Mouse (Mus musculus): Measurements from ENCODE around the gene Asic5. TPM values are rescaled to one million over a fixed set of nuclear protein-coding genes. Genes with fewer than 3 reads are reported as not detected.

Gene Asic5
- polyA plus RNA-seq, 1 experiment from 2014 or later, result 0.34 TPM

DNA sequence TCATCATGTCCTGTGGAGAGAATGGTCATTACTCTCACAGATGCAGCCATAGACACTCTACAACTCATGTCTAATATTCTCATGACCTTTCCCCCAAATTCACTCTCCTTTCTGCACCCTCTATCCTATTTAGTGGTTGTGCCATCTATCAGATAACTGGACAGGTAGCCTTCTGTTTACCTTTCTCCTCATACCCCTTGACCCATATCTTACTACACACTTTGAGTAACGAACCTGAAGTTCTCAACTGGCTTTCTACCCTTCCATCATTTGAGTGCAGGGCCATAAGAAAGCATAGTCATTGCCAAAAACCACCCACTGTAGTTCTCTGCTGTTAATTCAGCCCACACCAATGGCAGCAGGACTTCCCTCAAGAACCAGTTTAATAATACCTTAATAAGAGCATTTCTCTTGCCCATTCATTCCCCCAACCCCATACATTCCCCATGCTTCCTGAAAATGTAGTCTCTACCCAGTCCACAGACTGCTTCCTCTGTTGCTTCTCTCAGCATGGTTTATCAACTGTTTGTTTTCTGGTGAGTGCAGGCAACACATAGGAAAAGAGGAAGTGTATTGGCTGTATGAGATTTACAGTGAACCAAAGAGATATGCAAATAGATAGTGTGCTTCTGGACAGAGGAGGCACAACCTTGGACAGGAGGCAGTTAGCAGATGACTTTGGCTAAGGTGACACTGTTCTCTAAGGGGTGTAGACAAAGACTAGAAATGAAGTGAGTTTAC is 48.1 kb downstream of the Asic5 start:
- no peaks in the 10 kb centered on the region for H3K9me3 ChIP-seq (ENCODE audit: control insufficient read depth, low read length)
- WGBS, result 72% methylated on average over 1 of the region's 1 CpGs

DNA sequence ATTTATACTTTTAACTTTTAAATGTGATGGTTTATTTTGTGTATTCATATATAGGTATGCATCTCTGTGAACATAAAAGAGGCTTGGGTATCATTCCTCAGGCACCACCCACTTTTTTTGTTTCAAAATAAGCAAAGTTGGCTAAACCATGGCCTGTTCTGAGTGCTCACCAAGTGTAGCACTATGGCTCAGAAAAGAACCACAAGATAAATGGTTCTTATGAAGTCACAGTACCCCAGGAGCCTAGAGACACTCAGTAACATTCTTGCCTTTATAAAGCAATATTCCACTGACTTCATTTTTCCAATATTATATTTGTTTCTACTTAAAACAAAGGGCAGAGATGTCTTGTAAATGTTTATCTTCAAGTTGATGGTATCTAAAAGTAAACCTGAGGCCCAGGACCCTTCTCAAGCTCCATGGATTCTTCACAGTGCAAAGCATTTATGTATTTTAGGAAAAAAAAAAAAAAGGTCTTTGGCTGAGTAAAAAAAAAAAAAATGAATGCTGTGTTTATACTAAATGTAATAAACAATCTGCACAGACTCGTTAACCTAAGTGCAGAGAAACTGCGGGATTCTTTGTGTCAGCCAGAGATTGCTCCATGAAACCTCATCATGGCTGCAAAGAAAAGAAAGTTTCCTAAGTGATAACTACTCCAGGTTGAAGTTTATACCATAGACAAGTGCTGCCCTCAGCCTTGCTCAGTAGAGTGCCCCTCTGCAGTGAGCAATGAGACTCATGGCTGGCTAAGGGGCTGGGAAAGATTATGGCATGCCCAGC is 54.4 kb downstream of the Asic5 start:
- no peak overlapping the region for H3K27ac ChIP-seq (ENCODE audit: low read length)
- H3K27me3 ChIP-seq (replicated peaks; ENCODE audit: control insufficient read depth, insufficient read depth, low read length), result no peaks in the 10 kb centered on the region
- ATAC-seq, result no peak
- no peak overlapping the region for H3K9ac ChIP-seq (ENCODE audit: low read depth, low read length)
- no peak overlapping the region for H3K4me2 ChIP-seq (ENCODE audit: low read depth, low read length)
- H3K9me3 ChIP-seq (ENCODE audit: control insufficient read depth, low read length), result no peaks in the 10 kb centered on the region
- no peak overlapping the region for H3K4me3 ChIP-seq (ENCODE audit: low read length)
- H3K4me1 ChIP-seq (ENCODE audit: control insufficient read depth, insufficient read depth, low read length), result no peaks in the 10 kb centered on the region
- H3K36me3 ChIP-seq (ENCODE audit: control insufficient read depth, insufficient read depth, low read length), result no peaks in the 10 kb centered on the region; the same call in 1 of the 2 replicates
- 58% methylated on average over 2 of the region's 2 CpGs for WGBS

More for the DNA sequence above, 48.1 kb downstream of the Asic5 start:
- no peak overlapping the region for H3K27ac ChIP-seq (ENCODE audit: low read length)
- no peaks in the 10 kb centered on the region for H3K36me3 ChIP-seq (ENCODE audit: control insufficient read depth, insufficient read depth, low read length)
- H3K4me2 ChIP-seq (ENCODE audit: low read depth, low read length), result no peak overlapping the region
- ATAC-seq, result no peak
- H3K9ac ChIP-seq (ENCODE audit: low read depth, low read length), result no peak overlapping the region
- H3K27me3 ChIP-seq (replicated peaks; ENCODE audit: control insufficient read depth, insufficient read depth, low read length), result no peaks in the 10 kb centered on the region
- H3K4me3 ChIP-seq (ENCODE audit: low read length), result no peak overlapping the region
- H3K4me1 ChIP-seq (ENCODE audit: control insufficient read depth, insufficient read depth, low read length), result no peaks in the 10 kb centered on the region

DNA sequence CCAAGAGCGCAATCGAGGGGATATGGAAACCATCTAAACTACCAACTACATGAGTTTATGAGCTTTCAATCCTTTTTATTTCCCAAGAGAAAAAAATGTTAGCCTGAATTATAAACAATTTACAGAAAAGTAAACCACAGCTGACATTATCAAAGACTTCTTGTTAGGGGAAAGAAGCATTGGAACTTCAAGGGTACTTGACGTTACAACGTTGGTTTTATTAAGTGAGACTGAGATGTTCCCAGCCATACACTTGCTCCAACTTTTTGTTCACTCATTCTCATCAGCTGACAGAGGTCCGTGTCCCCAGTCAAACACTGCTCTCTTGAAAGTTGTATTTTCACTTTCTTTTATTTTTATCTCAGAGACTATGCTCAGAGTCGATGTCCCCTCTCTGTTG is 61.6 kb downstream of the Asic5 start:
- H3K9me3 ChIP-seq (ENCODE audit: control insufficient read depth, low read length), result no peaks in the 10 kb centered on the region
- H3K9ac ChIP-seq (ENCODE audit: low read depth, low read length), result no peak overlapping the region
- H3K4me2 ChIP-seq (ENCODE audit: low read depth, low read length), result no peak overlapping the region
- H3K4me3 ChIP-seq (ENCODE audit: low read length), result no peak overlapping the region
- 63% methylated on average over 6 of the region's 6 CpGs for WGBS
- no peaks in the 10 kb centered on the region for H3K4me1 ChIP-seq (ENCODE audit: control insufficient read depth, insufficient read depth, low read length)
- H3K27me3 ChIP-seq (replicated peaks; ENCODE audit: control insufficient read depth, insufficient read depth, low read length), result no peaks in the 10 kb centered on the region
- no peaks in the 10 kb centered on the region for H3K36me3 ChIP-seq (ENCODE audit: control insufficient read depth, insufficient read depth, low read length)
- ATAC-seq, result no peak
- H3K27ac ChIP-seq (ENCODE audit: low read length), result no peak overlapping the region

DNA sequence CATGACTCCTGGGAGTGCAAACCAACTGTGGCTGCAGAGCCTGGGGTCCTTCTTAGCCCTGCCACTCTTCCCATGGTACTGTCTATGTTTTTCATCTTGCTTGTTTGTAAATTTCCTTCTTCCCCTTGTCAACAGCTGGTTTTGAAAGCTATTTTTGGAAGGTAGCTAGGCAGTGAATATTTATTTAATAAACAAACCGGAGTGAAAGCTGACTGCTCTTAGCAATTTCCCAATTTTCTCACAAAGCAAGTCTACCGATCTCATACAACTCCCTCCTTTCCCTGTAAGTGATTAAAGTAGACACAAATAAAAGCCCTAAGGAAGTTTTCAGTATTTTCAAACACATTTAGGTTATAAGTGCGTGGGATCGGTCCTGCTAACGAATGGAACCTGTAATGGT is 62.8 kb downstream of the Asic5 start:
- H3K9ac ChIP-seq (ENCODE audit: low read depth, low read length), result no peak overlapping the region
- no peaks in the 10 kb centered on the region for H3K36me3 ChIP-seq (ENCODE audit: control insufficient read depth, insufficient read depth, low read length)
- H3K27ac ChIP-seq (ENCODE audit: low read length), result no peak overlapping the region; the same call in 1 of the 2 replicates
- 77% methylated on average over 5 of the region's 5 CpGs for WGBS
- no peak overlapping the region for H3K4me3 ChIP-seq (ENCODE audit: low read length)
- no peaks in the 10 kb centered on the region for H3K4me1 ChIP-seq (ENCODE audit: control insufficient read depth, insufficient read depth, low read length)
- H3K9me3 ChIP-seq (ENCODE audit: control insufficient read depth, low read length), result no peaks in the 10 kb centered on the region
- H3K4me2 ChIP-seq (ENCODE audit: low read depth, low read length), result no peak overlapping the region
- ATAC-seq, result no peak
- no peaks in the 10 kb centered on the region for H3K27me3 ChIP-seq (replicated peaks; ENCODE audit: control insufficient read depth, insufficient read depth, low read length)

GRCm38 (mm10) chr3:82046087-82046486 is 64.0 kb downstream of the Asic5 start:
- WGBS, result 80% methylated on average over 8 of the region's 8 CpGs
- H3K4me1 ChIP-seq (ENCODE audit: control insufficient read depth, insufficient read depth, low read length), result no peaks in the 10 kb centered on the region
- no peak overlapping the region for H3K4me2 ChIP-seq (ENCODE audit: low read depth, low read length)
- no peaks in the 10 kb centered on the region for H3K27me3 ChIP-seq (replicated peaks; ENCODE audit: control insufficient read depth, insufficient read depth, low read length)
- H3K9me3 ChIP-seq (ENCODE audit: control insufficient read depth, low read length), result no peaks in the 10 kb centered on the region
- no peak for ATAC-seq
- H3K9ac ChIP-seq (ENCODE audit: low read depth, low read length), result no peak overlapping the region
- no peak overlapping the region for H3K27ac ChIP-seq (ENCODE audit: low read length)
- no peaks in the 10 kb centered on the region for H3K36me3 ChIP-seq (ENCODE audit: control insufficient read depth, insufficient read depth, low read length)
- H3K4me3 ChIP-seq (ENCODE audit: low read length), result no peak overlapping the region

- no peaks in the 10 kb centered on the region for H3K9me3 ChIP-seq (ENCODE audit: control insufficient read depth, low read length)
- H3K36me3 ChIP-seq (ENCODE audit: control insufficient read depth, insufficient read depth, low read length), result no peaks in the 10 kb centered on the region
- H3K4me2 ChIP-seq (ENCODE audit: low read depth, low read length), result no peak overlapping the region
- no peaks in the 10 kb centered on the region for H3K27me3 ChIP-seq (replicated peaks; ENCODE audit: control insufficient read depth, insufficient read depth, low read length)
- 26% methylated on average over 8 of the region's 8 CpGs for WGBS
- H3K4me1 ChIP-seq (ENCODE audit: control insufficient read depth, insufficient read depth, low read length), result peaks cover 1% of the 10 kb centered on the region; the same call in 1 of the 2 replicates
- no peak overlapping the region for H3K4me3 ChIP-seq (ENCODE audit: low read length)
- no peak overlapping the region for H3K9ac ChIP-seq (ENCODE audit: low read depth, low read length)
- H3K27ac ChIP-seq (ENCODE audit: low read length), result no peak overlapping the region
- no peak; the same call in 1 of the 2 replicates for ATAC-seq
These were observed 65.1 kb downstream of the Asic5 start for GRCm38 (mm10) chr3:82047100-82047753.

DNA sequence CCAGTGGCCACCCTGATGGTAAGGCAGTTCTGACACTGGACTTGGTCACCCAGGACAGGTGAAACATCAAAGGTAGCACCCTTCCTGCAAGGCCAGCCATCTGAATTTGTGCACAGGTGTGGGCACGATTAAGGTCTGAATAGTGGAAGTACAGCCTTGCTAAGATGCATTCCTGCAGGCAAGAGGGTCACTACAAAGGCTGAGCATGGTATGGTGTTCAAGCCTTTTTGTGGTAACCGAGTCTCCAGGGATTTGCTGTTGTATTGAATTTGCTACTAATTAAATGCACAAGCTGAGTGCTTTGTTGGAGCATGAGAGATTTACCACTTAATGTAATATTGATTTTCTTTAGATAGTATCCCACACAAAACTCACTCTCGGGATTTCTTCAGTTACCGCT is 66.0 kb downstream of the Asic5 start:
- no peaks in the 10 kb centered on the region for H3K36me3 ChIP-seq (ENCODE audit: control insufficient read depth, insufficient read depth, low read length)
- no peak overlapping the region for H3K4me3 ChIP-seq (ENCODE audit: low read length)
- peaks cover 3% of the 10 kb centered on the region; the same call in 1 of the 2 replicates for H3K4me1 ChIP-seq (ENCODE audit: control insufficient read depth, insufficient read depth, low read length)
- no peak overlapping the region for H3K9ac ChIP-seq (ENCODE audit: low read depth, low read length)
- no peak for ATAC-seq
- H3K27ac ChIP-seq (ENCODE audit: low read length), result peak overlapping the region; percentile 15; the same call in 1 of the 2 replicates
- WGBS, result 76% methylated on average over 4 of the region's 4 CpGs
- no peaks in the 10 kb centered on the region for H3K9me3 ChIP-seq (ENCODE audit: control insufficient read depth, low read length)
- no peaks in the 10 kb centered on the region for H3K27me3 ChIP-seq (replicated peaks; ENCODE audit: control insufficient read depth, insufficient read depth, low read length)
- no peak overlapping the region for H3K4me2 ChIP-seq (ENCODE audit: low read depth, low read length)

GRCm38 (mm10) chr3:82048681-82049080 is 66.6 kb downstream of the Asic5 start:
- Histone ChIP-seq H3K9ac (ENCODE audit: low read depth, low read length) (no peak overlapping the region), H3K4me3 (ENCODE audit: low read length) (no peak overlapping the region), H3K4me1 (ENCODE audit: control insufficient read depth, insufficient read depth, low read length) (peaks cover 3% of the 10 kb centered on the region; the same call in 1 of the 2 replicates), H3K27ac (ENCODE audit: low read length) (peak overlapping the region; percentile 65), H3K27me3 (replicated peaks; ENCODE audit: control insufficient read depth, insufficient read depth, low read length) (no peaks in the 10 kb centered on the region), H3K4me2 (ENCODE audit: low read depth, low read length) (no peak overlapping the region), H3K36me3 (ENCODE audit: control insufficient read depth, insufficient read depth, low read length) (no peaks in the 10 kb centered on the region), H3K9me3 (ENCODE audit: control insufficient read depth, low read length) (no peaks in the 10 kb centered on the region)
- WGBS, result 41% methylated on average over 7 of the region's 7 CpGs
- ATAC-seq, result no peak

DNA sequence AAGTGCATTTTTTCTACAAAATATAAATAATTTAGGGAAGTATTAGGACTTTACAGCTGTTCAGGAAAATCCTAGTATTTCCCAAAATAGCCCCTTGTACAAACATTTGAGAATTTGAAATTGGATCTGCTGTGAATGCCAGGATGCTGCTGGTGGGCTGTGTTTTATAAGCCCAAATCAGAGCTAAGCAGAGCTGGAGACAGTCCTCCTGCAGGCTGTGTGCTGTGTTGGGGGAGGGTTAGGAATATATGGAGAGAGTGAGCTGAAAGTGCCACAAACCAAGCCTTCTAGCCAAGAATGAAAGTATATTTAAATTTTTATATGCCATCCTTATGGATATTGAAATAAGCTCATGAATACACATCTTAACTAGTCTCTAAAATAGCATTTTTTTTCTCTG is 69.4 kb downstream of the Asic5 start:
- Histone ChIP-seq H3K27me3 (replicated peaks; ENCODE audit: control insufficient read depth, insufficient read depth, low read length) (no peaks in the 10 kb centered on the region), H3K9ac (ENCODE audit: low read depth, low read length) (no peak overlapping the region), H3K4me1 (ENCODE audit: control insufficient read depth, insufficient read depth, low read length) (peaks cover 6% of the 10 kb centered on the region; the same call in 1 of the 2 replicates), H3K27ac (ENCODE audit: low read length) (peak overlapping the region; percentile 55; the same call in 1 of the 2 replicates), H3K36me3 (ENCODE audit: control insufficient read depth, insufficient read depth, low read length) (no peaks in the 10 kb centered on the region), H3K4me3 (ENCODE audit: low read length) (no peak overlapping the region), H3K9me3 (ENCODE audit: control insufficient read depth, low read length) (no peaks in the 10 kb centered on the region), H3K4me2 (ENCODE audit: low read depth, low read length) (no peak overlapping the region)
- no peak for ATAC-seq
